Mouse (Mus musculus) embryonic fibroblast, embryonic 13.5 days (primary cell): ENCODE measurements around the gene Gosr1. TPM values are rescaled to one million over a fixed set of nuclear protein-coding genes. Genes with fewer than 3 reads are reported as not detected.

ENCODE experiments used
- H3K27ac ChIP-seq: 2 replicates; pipeline ENCODE4 v1.5.1; 2012; ENCODE audit warnings: low read length, control low read depth, inconsistent platforms; ENCODE audit not compliant: insufficient read depth
- H3K4me1 ChIP-seq: 2 replicates; pipeline ENCODE4 v1.6.1; 2011; ENCODE audit warnings: low read length; ENCODE audit not compliant: control insufficient read depth, insufficient read depth
- H3K4me3 ChIP-seq: 2 replicates; pipeline ENCODE4 v1.5.1; 2011; ENCODE audit warnings: mild to moderate bottlenecking, control low read depth, low read length; ENCODE audit not compliant: insufficient read depth
- CTCF ChIP-seq: IDR thresholded peaks from 2 replicates; pipeline ENCODE4 v1.5.1; 2011; ENCODE audit warnings: mild to moderate bottlenecking, control low read depth, low read length, moderate library complexity, borderline replicate concordance; ENCODE audit not compliant: insufficient read depth
- POLR2A ChIP-seq: IDR thresholded peaks from 2 replicates; pipeline ENCODE4 v1.6.1; 2011; ENCODE audit warnings: low read depth, mild to moderate bottlenecking, control low read depth, low read length, moderate library complexity
- polyA plus RNA-seq: library from polyadenylated mRNA; stranded (reverse); fragments of >200 nt; gene quantifications from 2 replicates; pipeline ENCODE4 v1.2.4, GENCODE M21; 2011; ENCODE audit warnings: low read depth; ENCODE audit not compliant: missing spikeins, insufficient read length

The Gosr1 gene
- polyA plus RNA-seq, 1 experiment = 38.3 TPM

DNA sequence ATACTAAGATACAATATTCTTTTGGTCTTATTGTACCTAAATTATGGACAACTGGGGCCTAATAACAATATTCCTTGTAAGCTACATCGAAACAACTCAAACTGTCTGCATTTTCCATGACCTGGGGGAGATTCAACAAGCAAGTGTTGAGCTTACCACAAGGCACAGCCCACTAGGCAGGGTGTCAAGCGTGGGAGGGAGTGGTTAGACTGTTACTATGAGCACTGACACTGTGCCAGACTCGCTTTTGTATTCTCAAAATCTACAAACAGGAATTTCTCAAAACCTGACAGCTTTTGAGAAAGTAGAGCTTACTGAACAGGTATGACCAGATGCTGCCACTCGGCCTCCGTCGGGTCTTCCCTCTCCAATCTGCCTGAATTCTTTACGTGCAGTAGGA is 28.0 kb upstream of the Gosr1 start:
- Histone ChIP-seq H3K27ac (no peak overlapping the region), H3K4me3 (no peak overlapping the region), H3K4me1 (no peaks in the 10 kb centered on the region)
- TF ChIP-seq POLR2A (no peak), CTCF (no peak)

DNA sequence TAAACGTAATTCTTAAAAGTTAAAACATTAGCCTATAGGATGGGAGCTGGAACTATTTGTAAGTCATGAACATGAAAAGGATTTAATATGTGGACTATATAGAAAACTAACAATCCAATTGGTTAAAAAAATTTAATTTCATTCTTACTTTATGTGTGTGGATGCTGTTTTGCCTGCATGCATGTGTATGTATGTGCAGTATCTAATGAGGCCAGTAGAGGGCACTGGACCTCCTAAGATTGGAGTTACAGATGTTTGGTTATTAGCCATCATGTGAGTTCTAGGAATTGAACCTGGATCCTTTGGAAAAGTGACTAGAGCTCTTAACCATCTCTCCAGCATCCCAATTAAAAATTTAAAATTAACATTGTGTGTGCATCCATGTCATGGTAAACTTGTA is 25.9 kb upstream of the Gosr1 start:
- no peaks in the 10 kb centered on the region for H3K4me1 ChIP-seq
- TF ChIP-seq POLR2A (no peak), CTCF (no peak)
- no peak overlapping the region for H3K27ac ChIP-seq
- H3K4me3 ChIP-seq = no peak overlapping the region

DNA sequence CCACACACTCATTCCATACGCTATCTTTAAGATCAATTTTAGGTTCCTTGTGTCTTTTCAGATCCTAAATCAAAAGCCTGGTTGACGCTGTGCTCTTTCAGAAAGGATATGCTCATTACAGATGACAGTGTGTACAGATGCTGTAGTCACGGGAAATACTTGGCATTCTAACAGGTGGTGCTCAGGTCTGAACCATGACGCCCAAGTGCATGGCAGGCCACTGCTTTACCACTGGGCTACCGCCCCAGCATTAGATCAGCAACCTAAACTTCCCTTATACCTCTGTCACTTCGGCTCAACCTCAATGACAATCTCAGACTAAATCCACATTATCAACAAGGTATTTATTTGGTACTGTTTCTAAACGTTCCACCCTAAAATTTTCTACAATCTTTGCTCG is 12.2 kb upstream of the Gosr1 start:
- Histone ChIP-seq H3K4me3 (no peak overlapping the region), H3K27ac (no peak overlapping the region), H3K4me1 (no peaks in the 10 kb centered on the region)
- TF ChIP-seq CTCF (no peak), POLR2A (no peak)

DNA sequence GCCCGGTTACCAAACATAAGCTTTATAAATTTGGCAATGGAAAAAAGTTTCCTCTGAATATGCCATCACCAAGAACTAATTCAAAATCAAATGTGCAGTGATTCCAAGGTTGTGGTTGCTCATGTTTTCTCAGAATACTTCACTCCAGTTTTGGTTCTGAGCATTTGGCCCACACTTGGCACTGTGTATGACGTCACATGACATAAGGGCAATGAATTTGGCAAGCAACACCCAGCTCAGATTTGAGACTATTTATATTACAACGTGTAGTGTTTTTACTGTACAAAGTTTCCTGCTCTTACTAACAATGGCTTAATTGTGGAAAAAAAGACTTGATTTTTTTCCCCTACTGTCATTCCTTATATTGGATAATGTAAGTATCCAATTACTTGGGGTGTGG is 10.4 kb upstream of the Gosr1 start:
- H3K4me1 ChIP-seq = no peaks in the 10 kb centered on the region
- TF ChIP-seq POLR2A (no peak), CTCF (no peak)
- no peak overlapping the region for H3K4me3 ChIP-seq
- H3K27ac ChIP-seq = no peak overlapping the region

DNA sequence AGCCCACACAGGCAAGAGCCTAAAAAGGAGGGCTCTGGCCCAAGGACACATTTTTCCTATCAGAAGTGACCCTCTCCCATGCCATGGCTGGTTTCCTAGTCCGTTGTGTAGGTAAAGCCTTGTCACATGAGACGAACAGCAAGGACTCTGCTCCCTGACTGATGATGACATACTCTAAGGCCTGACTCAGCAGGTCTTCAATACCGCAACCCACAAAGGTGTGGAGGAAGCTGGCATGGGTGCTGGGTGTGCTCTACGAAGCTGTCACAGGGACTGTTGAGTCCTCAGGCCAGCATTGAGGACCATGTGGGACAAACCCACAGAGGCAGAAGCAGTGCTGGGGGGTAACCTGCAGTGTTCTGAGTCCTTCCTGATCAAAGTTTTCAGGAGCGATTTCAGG is 7.2 kb upstream of the Gosr1 start:
- no peak for TF ChIP-seq POLR2A
- no peak for TF ChIP-seq CTCF
- Histone ChIP-seq H3K27ac (no peak overlapping the region), H3K4me3 (no peak overlapping the region), H3K4me1 (no peaks in the 10 kb centered on the region)

DNA sequence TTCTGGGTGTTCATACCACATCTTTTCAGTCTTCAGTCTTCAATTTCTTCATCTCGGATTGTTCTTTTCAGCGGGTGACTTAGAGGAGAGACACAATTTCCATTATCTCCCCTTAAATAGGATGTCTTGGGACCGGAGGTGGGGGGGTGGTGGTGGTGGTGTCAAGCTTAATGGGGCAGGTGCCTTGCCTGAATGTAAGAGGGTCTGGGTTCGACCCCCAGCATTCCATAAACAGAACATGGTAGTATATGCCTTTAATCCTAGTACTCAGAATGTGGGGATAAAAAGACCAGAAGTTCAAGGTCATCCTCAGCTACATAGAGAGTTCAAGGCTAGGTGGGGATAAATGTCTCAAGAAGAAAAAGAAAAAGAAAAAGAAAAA is 353 bp upstream of the Gosr1 start:
- H3K27ac ChIP-seq = no peak overlapping the region
- H3K4me1 ChIP-seq = no peaks in the 10 kb centered on the region
- no peak for TF ChIP-seq CTCF
- no peak for TF ChIP-seq POLR2A
- H3K4me3 ChIP-seq = no peak overlapping the region

DNA sequence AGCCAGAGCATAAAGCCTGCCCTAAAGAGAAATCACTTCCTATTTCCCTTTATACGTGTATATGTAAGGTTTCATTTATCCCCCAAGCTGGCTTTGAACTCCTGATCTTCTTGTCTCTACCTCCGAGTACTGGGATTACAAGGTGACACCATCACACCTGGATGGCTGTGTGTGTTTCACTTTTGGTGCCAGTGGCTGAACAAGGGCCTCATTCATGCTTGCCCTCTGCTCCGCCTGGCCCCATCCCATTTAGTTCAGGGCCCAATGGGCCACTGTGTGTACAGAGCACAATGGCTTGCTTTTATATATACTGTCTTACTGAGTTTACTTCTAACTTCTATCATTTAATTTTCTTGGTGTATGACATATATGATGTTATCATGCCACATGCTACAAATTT is 11.1 kb downstream of the Gosr1 start:
- Histone ChIP-seq H3K4me3 (no peak overlapping the region), H3K27ac (no peak overlapping the region), H3K4me1 (no peaks in the 10 kb centered on the region)
- no peak for TF ChIP-seq CTCF
- no peak for TF ChIP-seq POLR2A

DNA sequence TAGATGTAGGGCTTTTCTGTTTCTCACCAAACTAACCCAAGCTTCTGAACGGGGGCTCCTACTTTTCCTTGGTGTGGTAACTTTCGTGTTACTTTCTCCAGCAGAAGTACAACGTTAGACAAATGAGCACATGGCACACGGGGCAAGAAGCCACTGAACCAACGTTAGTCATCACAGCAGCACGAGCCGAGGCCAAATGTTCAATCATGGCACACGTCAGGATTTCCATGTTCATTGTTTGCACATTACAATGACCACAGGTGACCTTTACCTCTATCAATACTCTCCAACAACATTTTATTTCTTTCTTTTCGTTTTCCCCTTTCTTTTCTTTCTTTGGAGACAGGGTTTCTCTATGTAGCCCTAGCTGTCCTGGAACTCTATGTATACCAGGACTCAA is 14.6 kb downstream of the Gosr1 start:
- TF ChIP-seq POLR2A (no peak), CTCF (no peak)
- no peak overlapping the region for H3K27ac ChIP-seq
- H3K4me3 ChIP-seq = no peak overlapping the region
- H3K4me1 ChIP-seq = no peaks in the 10 kb centered on the region

DNA sequence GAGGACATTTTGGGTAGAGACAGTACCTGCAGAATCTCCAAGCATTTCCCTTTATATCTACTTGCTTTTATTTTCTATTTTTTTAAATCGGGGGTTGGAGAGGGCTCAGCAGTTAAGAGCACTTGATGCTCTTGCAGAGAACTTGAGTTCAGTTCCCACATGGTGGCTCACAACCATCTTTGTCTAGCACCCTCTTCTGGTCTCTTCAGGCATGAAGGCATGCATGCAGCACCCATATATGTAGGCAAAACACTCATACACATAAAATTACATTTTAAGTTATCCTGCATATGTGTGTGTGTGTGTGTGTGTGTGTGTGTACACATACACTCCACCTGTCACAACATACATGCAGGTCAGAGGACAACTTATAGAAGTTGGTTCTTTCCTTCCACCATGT is 17.5 kb downstream of the Gosr1 start:
- Histone ChIP-seq H3K4me1 (no peaks in the 10 kb centered on the region), H3K27ac (no peak overlapping the region), H3K4me3 (no peak overlapping the region)
- TF ChIP-seq POLR2A (no peak), CTCF (no peak)

DNA sequence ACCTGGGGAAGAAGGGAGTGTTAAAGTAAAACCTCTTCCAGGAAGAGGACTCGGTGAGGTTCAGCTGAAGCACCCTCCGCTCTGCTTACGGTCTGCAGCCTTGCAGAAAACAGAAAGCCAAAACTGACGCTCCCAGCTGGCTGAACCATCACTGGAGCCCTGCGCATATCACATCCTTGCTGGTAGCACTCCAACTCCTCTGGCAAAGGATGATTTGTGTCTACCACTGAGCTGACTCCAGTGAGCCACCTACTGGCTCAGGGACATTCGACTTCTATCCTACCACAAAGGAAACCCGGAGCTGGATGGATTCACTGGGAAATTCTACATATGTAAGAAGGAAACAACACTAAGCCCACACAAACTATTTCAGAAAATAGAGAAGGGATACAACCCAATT is 18.8 kb downstream of the Gosr1 start:
- TF ChIP-seq CTCF (peak; percentile 46; the same call in 1 of the 2 replicates), POLR2A (no peak)
- Histone ChIP-seq H3K27ac (no peak overlapping the region), H3K4me1 (no peaks in the 10 kb centered on the region), H3K4me3 (no peak overlapping the region)

DNA sequence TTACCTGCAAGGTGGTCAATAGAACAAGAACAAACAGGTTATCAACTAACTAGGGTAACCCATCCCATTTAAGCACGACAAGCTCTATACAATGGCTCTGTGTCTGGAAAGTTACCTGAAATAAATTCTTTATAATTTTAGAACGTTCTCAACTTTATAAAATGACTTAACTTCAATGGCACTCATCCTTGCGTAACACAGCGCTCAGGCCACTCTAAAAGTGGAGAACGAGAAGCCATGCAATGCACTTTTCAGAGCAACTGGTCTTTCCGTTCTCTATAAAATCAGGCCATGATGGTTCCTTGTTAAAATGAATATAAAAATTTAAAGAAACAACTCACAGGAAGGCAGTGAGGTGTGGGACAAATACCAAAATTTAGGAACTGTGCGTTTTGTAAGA is 20.9 kb downstream of the Gosr1 start:
- Histone ChIP-seq H3K4me3 (no peak overlapping the region), H3K27ac (no peak overlapping the region), H3K4me1 (no peaks in the 10 kb centered on the region)
- TF ChIP-seq POLR2A (no peak), CTCF (no peak)

DNA sequence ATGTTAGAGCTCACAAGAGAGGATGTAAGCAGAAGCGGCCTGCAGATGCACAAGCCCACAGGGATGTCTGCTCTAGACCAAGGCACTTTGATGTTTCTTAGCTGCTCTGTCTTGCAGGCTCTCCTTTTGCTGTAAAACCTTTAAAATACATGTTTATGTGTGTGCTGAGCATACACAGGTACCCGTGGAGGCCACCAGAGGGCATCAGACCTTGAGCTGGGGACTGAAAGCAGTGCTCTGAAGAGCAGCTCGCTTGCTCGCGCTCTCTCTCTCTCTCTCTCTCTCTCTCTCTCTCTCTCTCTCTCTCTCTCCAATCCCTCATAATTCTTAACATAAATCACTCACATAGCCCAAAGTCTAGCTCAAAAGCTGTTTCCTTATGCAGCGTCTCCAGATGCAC is 24.3 kb downstream of the Gosr1 start:
- Histone ChIP-seq H3K4me3 (no peak overlapping the region), H3K27ac (no peak overlapping the region), H3K4me1 (peaks cover 3% of the 10 kb centered on the region; the same call in 1 of the 2 replicates)
- TF ChIP-seq POLR2A = no peak
- peak; percentile 64; the same call in 1 of the 2 replicates for TF ChIP-seq CTCF
